Mouse (Mus musculus) c-Kit-negative CD71-positive TER-119-positive erythroid progenitor cells, embryonic 14.5 days (primary cell): Measurements from ENCODE around the gene Scd3.
A peak's percentile ranks its signal among the peaks of the same experiment; 100 is the strongest.
"Not testable (repeated sequence)": the region's sequence is repeated elsewhere in the genome, so short reads cannot be mapped to it uniquely, and the experiment has no call there.

Experiments used
- DNase-seq: peaks from one replicate; pipeline ENCODE4 v3.0.0-alpha.2; 2013; ENCODE audit warnings: low read depth, low spot score

Gene Scd3

DNA sequence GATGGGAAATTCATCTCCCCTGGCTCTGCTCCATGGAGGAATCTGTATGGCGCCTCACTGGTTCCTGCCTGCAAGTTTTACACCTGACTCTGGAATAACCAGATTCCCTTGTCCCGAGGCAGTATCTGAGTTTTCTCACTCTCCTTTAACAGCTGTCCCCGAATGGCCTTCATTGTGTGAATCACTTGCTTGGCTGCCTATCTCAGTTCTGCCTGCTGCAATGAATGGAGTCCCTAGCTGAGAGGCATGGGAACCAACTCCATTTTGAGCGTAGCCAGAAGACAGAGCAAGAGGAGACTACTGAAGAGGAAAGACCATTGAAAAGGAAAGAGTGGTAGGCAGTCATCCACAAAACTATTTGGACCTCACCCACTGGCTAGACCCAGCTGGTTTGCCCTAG is 70.6 kb downstream of the Scd3 start:
- no peak for DNase-seq

DNA sequence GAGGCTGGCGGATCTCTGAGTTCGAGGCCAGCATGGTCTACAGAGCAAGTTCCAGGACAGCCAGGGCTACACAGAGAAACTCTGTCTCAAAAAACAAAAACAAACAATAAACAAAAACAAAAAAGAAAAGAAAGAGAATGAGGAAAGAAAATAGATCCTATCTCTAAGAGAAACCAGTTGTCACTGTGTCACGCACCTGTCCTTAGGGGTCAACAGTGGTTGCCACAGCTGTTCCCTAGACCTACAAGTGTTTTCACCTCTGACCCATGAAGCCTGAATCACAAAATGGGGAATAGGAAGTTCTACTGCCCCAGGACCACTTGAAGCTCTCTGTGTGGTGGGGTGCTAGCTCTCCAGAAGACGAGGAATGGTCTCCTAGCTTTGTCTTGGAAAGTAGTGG is 71.4 kb downstream of the Scd3 start:
- DNase-seq = no peak

DNA sequence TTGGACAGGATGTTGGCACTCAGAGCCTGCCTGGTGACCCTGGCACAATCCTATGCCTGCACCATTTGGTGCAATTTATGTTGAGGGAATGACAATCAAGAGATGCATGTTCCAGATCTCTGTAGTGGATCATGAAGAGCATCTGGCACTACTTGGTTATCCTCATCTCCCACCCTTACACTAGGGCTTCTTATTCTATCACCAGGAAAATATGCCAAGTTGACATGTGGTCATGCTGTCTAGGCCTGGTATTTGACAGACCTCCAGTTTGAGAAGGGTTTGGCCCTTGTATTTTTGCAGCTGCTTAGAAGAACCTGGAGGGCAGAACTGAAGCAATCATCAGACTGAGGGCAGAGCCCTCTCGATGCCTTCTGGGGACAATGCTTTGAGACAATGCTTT is 72.3 kb downstream of the Scd3 start:
- no peak for DNase-seq

DNA sequence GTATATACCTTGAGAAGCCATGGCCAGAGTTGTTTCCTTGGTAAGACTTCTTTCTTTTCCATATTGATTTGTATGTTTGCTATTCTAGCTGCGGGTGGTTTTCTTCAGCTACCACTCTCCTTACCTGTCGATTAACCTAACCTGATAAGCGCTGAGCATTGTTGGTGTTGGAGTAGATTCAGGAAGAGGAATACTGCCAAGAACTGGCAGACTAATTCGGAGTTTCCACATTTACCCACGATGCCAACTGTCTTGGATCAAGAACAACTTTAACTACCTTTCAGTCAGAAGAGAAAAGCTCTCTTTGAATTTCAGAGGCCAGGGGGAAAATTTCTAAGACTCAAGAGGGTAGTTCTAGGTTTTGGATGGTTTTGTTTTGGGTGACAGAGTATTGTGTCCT is 73.8 kb downstream of the Scd3 start:
- DNase-seq = no peak

DNA sequence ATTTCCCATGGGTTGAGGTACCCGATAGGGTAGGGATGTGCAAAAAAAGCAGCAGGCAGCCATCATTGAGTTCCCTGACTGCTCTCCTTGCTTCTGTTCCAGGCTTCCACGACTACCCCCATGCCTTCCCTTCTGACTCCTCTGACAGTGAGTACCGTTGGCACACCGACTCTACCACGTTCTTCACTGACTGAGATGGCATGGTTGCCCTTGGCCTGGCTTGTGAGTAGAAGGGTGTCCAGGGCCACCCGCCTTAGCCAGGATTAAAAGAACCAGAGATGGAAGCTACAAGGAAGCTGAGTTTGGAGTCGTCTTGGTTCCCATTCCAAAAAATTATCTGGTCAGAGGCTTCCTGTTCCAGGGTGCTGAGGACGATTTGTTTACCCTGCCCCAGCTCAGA is 74.9 kb downstream of the Scd3 start:
- DNase-seq = no peak

DNA sequence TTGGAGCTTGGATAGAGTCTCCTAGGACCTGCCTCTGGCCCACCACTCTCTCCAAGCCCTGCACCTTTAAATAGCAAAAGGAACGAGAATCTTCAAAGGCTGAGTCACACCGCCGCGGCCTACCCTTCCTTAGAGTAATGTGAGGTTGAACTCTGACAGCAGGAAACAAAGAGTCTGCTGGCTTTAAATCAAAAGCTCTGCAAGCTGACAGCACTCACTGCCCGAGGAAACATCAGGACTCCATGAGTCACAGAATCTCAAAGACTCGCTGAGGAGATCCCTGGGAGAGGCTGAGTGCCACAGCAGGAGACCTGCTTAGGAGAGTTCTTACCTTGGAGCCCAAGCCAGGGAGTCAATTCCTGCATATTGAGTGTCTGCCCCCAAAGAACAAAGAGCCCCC is 77.7 kb downstream of the Scd3 start:
- DNase-seq = no peak

DNA sequence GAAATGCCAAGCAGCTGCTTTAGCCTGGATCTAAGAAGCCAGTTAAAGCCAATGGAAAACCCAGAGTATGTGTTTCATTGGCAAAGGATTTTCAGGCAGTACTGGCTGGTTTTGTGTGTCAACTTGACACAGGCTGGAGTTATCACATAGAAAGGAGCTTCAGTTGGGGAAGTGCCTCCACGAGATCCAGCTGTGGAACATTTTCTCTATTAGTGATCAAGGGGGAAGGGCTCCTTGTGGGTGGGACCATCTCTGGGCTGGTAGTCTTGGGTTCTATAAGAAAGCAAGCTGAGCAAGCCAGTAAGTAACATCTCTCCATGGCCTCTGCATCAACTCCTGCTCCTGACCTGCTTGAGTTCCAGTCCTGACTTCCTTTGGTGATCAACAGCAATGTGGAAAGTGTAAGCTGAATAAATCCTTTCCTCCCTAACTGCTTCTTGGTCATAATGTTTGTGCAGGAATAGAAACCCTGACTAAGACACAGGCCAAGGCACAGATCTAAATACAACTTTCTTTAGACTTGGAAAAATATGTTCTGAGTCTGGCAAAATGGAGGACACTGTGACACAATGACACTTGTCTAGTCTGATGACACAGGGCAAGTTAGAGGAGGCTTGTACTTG is 78.9 kb downstream of the Scd3 start:
- not testable (repeated sequence) for DNase-seq

DNA sequence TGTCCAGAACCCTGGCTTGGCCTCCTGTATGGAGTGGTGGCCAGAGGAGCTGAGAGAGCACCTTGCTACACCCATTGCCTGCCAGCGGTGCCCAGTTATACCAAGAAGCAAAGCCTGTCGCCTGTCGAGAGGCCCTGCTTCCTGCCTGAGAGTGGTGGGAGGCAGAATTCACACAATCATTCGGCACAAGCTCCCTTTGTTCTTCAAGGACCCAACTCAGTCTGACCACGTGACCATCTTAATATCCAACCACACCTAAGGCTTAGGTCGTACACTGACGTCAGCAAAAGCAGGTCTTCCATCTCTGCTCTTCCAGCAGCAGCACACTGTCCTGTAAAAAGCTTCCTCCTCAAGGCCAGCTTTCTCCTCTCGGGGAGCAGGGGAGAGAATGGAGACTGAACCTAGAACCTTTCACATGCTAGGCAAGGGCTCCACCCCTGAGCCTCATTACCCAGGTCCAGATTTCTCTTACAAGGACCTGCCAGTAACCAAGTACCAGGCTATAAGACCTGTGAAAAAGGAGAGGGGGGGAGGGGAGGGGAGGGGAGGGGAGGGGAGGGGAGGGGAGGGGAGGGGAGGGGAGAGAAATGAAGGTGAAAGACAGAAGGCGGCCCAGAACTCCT is 79.6 kb downstream of the Scd3 start:
- DNase-seq = no peak

DNA sequence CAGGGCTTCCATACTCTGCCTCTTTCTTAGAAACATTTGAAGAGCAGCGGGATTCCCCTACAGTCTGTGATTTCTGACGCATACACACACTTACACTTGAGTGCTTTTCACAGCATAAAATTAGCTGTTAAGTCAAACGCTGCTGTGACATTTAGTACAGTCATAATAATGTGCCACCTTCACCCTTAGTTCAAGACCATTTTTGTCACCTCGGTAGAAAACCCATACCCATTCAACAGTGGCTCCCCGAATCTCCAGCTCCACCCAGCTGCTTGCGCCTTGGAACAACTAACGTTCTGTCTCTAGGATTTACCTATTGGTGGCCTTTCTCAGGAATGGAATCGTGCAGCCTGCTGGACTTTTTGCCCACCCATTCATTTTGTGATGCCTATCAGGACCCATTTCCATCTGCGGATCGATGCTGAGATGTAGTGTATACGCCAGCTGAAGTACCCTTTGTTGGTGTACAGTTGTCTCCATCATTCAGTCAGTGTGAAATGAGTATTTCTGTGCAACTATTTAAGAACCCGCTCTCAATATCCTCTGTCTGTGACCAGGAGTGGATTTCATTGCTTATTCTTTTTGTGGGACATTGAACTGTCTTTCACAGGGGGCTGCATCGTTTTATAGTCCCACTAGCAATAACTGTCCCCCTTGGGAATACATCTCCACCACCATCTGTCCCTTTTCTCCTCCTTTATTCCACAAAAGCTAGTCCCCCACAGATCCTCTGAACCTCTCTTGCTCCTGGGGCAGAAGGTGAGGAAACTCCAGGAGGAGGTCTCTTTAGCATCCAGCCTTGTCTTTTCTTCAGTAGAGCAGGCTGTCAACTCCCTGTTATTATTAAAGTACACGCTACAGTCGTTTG is 80.3 kb downstream of the Scd3 start:
- no peak for DNase-seq

DNA sequence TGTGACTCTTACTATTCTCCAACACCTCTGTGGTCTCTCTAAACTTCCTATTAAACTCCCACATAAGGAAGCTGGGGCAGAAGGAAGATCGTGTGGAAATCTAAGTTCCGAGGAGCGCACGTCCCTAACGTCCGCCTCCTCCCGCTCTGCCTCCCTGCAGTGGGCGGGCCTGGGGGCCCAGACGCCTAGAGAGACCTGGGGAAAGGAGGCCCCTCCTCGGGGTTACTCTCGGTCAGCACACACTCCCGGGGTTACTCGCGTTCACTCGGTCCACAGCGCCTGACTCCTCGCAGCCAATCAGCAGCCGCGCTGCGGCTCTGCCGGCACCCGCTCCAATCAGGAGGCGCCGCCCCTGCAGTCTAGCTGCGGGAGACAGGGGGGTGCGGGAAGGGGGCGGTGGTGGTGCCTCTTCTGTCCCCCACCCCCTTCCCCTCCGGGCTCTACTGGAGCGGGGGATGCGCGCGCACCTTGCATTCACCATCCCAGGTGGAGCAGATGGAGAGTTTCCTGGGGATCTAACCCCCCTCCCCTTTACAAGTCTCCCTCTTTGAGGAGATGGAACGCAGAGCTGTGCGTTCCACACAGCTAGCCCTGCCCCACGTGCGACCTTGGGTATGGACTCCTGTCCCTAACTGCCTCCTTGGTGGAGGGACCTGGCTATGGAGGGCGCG is 81.1 kb downstream of the Scd3 start:
- peak; percentile 78 for DNase-seq

DNA sequence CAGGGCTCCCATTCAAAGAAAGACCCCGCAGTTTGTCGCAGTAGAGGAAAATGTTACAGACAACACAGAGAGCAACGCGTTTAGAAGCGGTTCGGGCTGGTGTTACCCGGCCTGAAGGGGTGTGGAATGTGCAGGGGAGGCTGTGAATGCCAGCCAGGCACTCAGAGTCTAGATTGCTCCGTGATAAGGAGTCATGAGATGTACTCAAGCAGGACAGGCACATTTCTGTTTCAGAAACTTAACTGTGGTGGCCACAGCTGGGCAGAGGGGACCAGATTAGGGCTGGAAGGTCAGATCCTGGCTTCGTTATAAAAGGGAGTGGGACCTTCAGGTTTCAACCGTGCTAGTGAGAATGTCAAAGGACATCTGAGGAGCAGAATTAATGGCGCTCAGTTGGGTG is 81.7 kb downstream of the Scd3 start:
- no peak for DNase-seq

DNA sequence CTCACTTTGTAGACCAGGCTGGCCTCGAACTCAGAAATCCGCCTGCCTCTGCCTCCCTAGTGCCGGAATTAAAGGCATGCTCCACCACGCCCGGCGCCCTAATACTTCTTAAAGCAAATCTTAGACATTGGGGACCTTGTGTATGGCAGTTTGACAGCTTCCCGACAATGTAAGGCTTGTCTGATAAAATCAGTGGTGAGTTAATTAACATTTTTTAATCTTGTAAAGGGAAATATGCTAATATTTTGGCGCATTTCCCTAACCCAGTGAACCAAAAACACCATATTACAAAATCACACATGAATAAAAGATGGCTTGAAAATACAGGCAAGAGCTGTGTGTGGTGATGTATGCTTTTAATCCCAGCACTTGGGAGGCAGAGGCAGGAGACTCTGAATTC is 82.5 kb downstream of the Scd3 start:
- DNase-seq = no peak

DNA sequence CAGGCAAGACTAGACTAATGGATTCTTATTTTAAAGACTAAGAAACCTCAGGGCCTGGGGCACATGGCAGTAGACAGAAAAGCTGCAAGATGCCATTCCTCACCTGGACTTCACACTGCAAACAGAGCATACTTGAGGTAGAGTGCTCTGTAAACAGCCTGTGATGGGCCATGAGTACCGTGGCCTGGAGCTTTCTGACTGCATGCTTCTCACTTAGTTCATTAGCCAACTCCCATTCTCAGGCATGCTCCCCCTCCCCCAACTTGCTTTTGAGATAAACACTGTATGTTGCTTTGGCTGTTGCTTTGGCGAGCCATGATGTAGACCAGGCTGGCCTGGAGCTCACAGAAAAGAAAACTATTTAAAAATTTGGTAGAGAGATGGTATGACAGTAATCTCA is 83.0 kb downstream of the Scd3 start:
- no peak for DNase-seq

DNA sequence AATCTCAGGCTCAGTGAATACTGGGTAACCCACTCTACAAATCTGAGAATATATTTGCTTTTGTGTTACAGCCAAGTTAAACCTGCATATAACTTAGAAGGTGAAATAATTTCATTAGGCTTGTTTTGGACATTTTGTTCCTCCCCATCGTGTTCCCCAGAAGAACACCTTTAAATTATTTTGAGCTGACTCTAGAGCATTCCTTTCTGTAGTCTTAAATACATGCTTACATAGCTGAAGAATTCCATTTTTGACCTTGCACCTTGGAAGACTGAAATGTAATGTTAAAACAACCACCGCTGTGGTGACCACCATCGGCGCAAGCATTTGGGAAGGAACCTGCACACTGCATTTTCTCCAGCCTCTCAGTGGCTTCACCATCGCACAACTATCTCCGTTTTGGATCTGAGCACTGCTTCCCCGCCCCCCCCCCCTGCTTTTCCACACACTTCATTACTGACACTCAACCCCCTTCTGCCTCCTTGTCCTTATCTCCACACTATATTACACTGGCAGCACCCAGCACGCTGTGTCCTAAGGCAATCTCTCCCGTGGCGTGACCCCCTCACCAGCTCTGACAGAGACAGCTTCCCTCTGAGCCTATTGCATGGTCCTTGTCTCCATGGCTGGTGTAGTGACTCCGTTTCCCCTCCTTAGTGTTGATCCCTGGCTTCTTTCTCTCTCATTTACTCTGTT is 84.5 kb downstream of the Scd3 start:
- no peak for DNase-seq

DNA sequence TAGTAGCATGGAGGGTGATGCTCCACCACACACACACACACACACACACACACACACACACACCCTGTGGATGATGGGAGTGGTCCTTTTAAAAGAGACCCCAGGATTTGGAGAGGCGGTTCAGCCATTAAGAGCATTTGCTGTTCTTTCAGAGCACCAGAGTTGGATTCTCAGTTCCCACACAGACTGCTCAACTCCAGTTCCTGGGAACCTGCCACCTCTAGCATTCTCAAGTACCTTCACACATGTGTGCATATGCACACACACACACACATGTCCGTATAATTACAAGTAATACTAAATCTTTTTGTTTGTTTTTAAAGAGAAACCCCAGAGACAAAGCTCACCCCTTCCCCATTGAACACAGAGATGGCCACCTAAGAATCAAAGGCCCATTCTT is 89.0 kb downstream of the Scd3 start:
- no peak for DNase-seq

DNA sequence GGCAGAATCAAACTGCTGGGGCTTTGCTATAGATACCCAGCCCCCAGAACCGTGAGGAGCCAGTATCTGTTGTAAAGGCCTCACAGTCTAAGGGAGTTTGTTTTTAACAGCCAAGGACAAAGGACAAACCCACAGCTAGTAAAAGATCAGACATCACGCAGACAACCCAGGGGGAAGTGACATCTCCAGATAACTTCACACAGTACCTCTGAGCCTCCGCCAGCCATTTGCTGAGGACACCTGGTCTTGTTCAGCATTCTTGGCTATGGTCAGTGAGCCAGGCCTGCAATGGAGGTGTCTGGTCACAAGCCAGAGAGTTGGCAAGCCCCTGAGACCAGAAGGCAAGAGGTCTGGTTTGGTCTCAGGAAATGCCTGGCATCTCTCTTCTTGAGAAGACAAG is 89.4 kb downstream of the Scd3 start:
- no peak for DNase-seq

DNA sequence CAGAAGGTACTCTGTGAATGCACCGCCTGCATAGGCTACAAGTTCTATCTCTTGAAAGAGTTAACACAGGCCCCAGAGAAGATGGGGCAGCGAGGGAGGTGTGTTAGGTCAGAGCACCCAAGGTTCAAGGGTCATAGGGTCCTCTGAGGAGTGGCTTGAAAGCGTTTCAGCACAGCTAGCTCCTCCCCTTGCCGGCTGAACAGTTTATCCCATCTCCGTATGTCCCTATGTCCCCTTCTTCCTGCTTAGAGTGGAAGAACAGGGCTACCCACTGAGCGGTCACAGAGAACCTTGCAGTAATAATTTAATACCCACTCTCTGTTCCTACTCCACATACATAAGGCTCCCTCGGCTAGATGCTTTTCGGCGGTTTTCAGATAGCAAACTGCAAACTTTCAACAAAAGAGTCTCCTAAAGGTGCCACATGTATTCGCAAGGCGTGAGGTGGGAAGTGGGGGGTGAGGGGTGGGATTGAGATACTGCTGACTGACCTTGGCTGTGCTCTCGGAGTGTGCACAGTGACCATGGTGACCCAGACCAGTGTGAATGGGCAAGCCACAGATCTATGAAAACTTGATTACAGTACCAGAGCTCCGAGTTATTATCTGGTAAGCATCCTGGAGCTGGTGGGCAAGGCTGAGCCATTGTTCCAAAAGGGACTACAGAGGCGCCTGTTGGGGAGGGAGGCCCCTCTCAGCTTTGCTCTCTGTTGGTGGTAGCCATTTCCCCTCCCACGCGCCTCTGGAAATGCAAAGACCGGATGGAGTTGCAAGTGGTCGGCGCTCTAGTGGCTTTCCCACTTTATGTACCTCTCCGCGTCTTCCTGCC is 90.1 kb downstream of the Scd3 start, which contains the start of gene Scd2:
Gene Scd2, plus strand, starts transcription at position 734 of the 828 bp plus-strand sequence.
- no peak for DNase-seq
